Mouse (Mus musculus) lung, postnatal 0 days (tissue): ENCODE results near the gene 2310033P09Rik.

Experiments
- CTCF ChIP-seq: IDR thresholded peaks from 2 replicates; pipeline ENCODE4 v1.5.1; 2016; ENCODE audit warnings: antibody characterized with exemption, mild to moderate bottlenecking
- EP300 ChIP-seq: IDR thresholded peaks from 2 replicates; pipeline ENCODE4 v1.6.1; 2016; ENCODE audit warnings: antibody characterized with exemption, mild to moderate bottlenecking, control low read depth

- TF ChIP-seq CTCF, result no peak
- TF ChIP-seq EP300, result no peak
Observed at GRCm38 (mm10) chr11:59222306-59222705, 14.2 kb downstream of the 2310033P09Rik start.
